Mouse (Mus musculus) ES-E14 (cell line): Measurements from ENCODE around the gene Cxadr.

Experiments used
- MAFK ChIP-seq: IDR thresholded peaks from 2 replicates; pipeline ENCODE4 v1.6.1; 2014; ENCODE audit warnings: mild to moderate bottlenecking, low read depth, low read length, inconsistent platforms; ENCODE audit not compliant: insufficient read depth
- ZC3H11A ChIP-seq: IDR thresholded peaks from 2 replicates; pipeline ENCODE4 v1.6.1; 2012; ENCODE audit warnings: low read depth, mild to moderate bottlenecking, inconsistent platforms, low read length, borderline replicate concordance

GRCm38 (mm10) chr16:78306606-78307005 lies 5.3 kb downstream of the Cxadr start:
- no peak for TF ChIP-seq MAFK
- TF ChIP-seq ZC3H11A: no peak
